Mouse (Mus musculus): ENCODE measurements around the gene Usp50. TPM values are rescaled to one million over a fixed set of nuclear protein-coding genes. Genes with fewer than 3 reads are reported as not detected.
A peak's percentile ranks its signal among the peaks of the same experiment; 100 is the strongest.

Gene Usp50
- total RNA-seq, 2 experiments from 2014 or later = 0.64 to 0.79 TPM

DNA sequence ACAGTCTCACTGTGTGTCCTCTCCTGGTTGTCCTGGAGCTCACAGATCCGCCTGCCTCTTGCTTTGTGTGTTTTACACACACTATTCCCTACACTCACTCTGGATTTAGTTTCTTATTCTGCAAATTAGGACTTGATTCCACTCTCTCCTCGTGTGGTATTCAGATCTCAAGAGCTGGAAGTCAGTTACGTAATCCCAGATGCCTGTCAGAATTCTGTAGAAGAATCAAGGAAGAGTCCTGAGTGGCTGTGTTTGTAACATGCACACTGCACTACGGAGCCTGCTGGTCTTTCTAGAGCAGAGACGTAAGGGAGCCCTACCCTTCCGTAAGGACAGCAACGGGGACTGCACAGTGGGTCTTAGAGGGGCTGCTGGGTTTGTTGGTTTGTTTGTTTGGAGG lies 23.9 kb downstream of the Usp50 start:
- no peak for DNase-seq (ENCODE audit: low spot score in 2 of 2)
- intact Hi-C loops (cut with DNase I) = loop anchor here (10.0 kb wide), 1 partner anchor 75 kb away; no protein-coding TSS in a partner anchor

DNA sequence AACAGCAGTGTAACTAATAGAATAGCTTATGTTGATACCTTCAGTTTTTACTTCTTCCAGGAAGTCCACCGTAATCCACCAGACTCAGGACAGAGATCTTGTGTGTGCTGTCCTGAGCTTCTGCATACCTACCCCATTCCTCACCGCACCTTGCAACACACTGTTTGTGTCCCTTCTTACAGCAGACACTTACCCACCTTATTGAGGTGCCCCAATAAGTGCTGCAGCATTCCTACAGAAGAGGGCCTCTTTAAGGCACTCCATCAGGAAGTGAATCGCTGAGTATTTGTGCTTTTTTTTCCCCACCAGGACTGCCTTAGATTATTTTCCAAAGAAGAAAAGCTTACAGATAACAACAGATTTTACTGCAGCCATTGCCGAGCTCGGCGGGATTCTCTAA lies 27.6 kb downstream of the Usp50 start:
- intact Hi-C loops (cut with DNase I) = loop anchor here (10.0 kb wide), 1 partner anchor 79 kb away; no protein-coding TSS in a partner anchor
- no peak for DNase-seq (ENCODE audit: low spot score in 2 of 2)

DNA sequence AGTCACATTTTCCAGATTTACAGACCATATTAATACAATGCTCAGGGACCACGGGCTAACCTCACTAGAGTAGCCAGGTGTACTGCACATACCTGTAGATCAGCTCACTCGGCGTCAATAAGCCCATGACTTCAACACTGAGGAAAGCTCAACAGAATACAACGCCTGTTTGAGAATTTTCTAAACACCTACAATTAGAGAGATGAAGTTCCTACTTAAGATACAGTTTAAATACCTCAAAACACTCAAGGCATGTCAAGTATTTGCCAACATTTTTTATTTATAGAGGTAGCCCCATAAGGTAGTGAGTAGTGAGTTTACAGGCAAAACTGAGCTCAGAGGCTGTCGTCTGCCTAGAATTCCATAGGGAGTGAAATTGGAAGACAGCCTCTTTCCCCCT lies 39.9 kb downstream of the Usp50 start:
- intact Hi-C loops (cut with DNase I) = loop anchor here (10.0 kb wide), 2 partner anchors 181 to 471 kb away; no protein-coding TSS in a partner anchor

DNA sequence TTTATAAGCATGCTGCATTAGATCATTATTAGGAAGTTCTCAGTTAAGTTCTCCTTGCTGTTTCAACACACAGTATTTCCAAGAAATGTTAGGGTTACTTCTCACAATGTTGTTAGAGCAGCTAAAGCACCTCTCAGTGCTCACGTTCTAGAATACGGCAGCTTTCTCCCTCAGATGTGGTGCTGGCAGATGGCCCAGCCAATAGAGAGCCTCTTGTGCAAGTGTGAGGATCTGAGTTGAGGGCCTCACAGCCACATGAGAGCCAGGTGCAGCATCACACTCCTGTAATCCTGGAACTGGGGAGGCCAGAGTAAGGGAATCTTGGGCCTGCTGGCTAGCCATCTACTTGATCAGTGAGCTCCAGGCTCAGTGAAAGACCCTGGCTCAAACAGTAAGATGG lies 43.0 kb downstream of the Usp50 start:
- DNase-seq (ENCODE audit: low spot score in 2 of 2) = no peak
- intact Hi-C loops (cut with DNase I) = loop anchor here (10.0 kb wide), 2 partner anchors 184 to 474 kb away; no protein-coding TSS in a partner anchor

More for the DNA sequence above, 39.9 kb downstream of the Usp50 start:
- no peak for DNase-seq (ENCODE audit: low spot score in 2 of 2)

DNA sequence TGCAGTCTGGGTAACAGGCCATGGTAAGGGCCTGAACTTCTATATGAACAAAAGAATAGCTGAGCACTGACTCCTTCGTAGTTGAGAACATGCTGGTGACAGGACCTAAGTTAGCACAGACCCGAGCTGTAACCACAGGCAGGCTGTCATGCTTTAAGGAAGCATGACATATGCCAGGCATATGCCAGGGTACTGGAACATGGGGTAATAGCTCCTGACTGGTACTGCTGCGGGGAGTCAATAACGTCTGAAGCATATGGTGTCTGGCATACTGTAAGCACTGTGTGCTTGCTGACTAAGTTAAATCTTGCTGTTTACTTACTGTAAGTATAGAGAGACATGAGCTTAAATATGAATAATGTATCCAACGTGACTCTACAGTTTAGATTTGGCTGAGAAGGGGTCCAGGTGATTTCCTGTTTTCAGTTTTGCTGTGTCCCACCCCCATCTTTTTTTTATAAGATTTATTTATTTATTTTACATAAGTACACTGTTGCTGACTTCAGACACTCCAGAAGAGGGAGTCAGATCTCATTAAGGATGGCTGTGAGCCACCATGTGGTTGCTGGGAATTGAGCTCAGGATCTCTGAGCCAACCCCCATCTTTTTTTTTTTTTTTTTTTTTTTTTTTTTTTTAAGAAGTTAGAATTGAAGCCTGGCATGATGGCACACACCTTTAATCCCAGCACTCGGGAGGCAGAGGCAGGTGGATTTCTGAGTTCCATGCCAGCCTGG lies 47.8 kb downstream of the Usp50 start:
- DNase-seq (ENCODE audit: low spot score in 2 of 2) = no peak
- intact Hi-C loops (cut with DNase I) = loop anchor here (10.0 kb wide), 1 partner anchor 259 kb away; no protein-coding TSS in a partner anchor

DNA sequence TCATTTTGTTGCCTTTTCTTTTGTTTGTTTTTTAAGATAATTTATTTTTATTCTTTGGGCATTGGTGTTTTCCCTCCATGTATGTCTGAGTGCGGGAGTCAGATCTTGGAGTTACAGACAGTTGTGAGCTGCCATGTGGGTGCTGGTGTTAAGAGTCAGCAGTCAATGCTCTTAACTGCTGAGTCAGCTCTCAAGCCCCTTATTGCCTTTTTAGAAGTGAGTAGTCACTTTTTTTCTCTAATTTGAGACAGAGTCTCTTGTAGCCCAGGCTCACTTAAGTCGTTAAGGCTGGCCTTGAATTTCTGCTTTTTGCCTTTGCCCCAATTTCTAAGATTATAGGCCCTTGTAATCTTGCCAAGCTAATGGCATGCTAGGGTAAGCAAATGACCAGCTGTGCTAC lies 52.8 kb downstream of the Usp50 start:
- intact Hi-C loops (cut with DNase I) = loop anchor here (10.0 kb wide), 1 partner anchor 264 kb away; no protein-coding TSS in a partner anchor
- no peak for DNase-seq (ENCODE audit: low spot score in 2 of 2)

DNA sequence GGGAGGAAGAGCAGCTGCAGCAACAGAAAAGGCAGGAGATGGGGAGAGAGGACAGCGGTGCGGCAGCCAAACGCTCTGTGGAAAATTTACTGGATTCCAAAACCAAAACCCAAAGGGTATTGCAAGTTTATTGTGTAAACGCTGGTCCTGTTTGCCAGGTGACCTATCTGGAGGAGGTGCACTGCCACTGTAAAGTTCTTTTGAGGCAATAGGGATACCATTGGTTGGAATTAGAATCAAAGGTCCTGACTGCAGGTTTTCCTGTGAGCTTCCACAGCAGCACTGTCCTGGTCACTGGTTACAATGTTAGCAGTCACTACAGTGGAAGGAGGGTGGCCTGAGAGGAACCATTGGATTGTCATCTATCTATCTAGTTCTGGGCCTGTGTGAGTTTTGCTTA lies 54.1 kb downstream of the Usp50 start:
- intact Hi-C loops (cut with DNase I) = no loop called here
- DNase-seq (ENCODE audit: low spot score in 2 of 2) = no peak

DNA sequence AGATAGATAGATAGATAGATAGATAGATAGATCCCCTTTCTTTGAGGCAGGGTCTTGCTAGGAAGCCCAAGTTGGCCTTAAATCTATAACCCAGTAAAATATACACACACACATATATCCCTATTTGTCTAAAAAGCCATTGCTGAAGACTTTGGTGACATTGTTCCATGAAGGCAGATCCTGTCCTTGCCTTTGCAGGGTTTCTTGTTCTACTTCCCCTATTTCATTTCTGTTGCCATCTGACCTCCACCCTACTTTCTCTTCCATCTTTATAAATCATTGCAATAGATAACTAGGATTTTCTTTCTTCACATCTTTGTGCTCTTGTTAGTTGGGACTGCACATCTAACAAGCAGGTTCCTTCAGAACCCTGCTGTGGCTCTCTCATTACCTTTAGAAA lies 70.3 kb downstream of the Usp50 start:
- intact Hi-C loops (cut with DNase I) = no loop called here
- DNase-seq (ENCODE audit: low spot score in 2 of 2) = no peak

DNA sequence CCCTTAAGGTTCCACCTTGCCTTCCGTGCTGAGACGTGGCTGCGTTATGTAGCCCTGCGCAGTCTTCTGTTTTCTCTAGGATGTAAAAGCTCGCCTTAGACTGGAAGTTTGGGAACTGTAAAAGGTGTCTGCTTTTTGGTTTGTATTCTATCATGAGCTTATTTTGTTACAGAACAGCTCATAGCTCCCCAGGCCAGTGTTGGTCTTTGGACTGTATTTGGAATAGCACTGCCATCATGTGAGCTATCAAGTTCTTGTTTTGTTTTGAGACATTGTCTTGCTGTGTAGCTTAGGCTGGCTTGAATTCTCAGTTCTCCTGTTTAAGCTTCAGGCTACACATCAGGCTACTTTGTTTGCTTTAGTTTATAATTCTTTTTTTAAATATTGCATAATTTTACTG lies 70.7 kb downstream of the Usp50 start:
- no peak for DNase-seq (ENCODE audit: low spot score in 2 of 2)
- intact Hi-C loops (cut with DNase I) = no loop called here

DNA sequence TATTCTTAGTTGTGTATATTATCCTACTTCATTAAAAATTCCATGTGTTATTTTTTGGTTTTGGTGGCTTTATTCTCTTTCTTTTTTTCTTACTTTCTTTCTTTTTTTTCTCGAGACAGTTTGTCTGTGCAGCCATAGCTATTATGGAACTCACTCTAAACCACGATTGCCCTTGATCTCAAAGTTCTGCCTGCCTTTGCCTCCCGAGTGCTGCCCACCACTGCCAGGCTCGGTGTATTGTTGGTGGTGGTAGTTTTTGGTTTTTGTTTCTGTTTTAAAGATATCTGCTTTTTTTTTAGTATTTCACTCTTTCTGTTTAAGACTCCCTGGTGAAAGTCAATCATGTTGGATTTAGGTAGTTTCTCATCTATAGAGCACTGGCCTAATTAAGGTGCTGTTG lies 74.9 kb downstream of the Usp50 start:
- no peak for DNase-seq (ENCODE audit: low spot score in 2 of 2)
- intact Hi-C loops (cut with DNase I) = no loop called here

DNA sequence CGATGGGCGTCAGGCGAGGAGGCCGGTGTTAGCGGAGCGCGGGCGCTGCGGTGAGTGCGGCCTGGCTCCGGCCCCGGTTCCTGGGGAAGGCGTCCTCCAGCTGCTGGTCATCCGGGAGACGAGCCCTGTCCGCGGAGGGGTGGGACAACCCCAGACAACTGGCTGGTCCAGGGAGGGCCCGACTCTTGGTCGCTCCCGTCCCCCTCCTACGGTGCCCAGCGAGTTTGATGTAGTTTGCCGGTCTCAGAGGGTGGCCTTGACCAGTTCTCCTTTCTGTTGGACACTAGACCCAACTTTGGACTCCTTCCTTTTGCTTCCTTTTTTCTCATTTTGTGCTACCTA lies 75.9 kb downstream of the Usp50 start:
- DNase-seq (ENCODE audit: low spot score in 2 of 2) = no peak
- intact Hi-C loops (cut with DNase I) = loop anchor here (1.0 kb wide), 2 partner anchors 32 to 849 kb away; no protein-coding TSS in a partner anchor

DNA sequence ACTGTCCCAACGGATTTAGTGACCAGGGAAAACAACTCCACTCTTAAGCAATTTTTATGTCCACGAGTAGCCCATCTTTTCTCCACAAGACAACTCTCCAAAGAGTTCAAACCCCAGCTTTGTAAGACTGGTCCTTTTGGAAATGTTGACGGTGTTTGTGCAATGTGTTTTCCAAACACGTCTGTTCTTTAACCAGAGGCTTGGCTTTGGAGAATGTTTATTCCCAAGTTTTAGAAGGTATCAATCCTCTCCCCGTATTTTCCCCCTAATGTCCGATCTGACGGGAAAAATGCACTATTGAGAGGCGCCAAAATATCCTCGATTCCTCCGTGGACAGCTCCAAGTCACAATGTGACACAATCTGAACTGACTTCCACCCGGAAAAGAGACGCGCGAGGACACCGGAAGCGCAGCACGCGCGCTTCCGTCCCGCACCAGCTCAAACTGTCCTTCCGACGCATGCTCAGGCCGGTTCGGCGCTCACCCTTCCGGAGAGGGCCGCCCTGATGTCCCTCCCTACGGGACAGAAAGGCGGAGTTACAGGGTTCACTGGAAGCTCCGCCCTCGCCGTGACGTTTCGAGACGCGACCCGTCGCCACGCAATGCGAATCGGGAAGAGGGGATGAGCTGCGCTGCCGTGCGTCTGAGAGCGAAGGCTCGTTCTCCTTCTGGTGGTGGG lies 76.4 kb downstream of the Usp50 start, which contains the start of gene Usp8:
Usp8 (plus strand) TSS at position 570 of the 679 bp plus-strand sequence.
- intact Hi-C loops (cut with DNase I) = loop anchor here (1.0 kb wide), 2 partner anchors 32 to 849 kb away; no protein-coding TSS in a partner anchor
- peak; percentile 98 for DNase-seq (ENCODE audit: low spot score in 2 of 2)

DNA sequence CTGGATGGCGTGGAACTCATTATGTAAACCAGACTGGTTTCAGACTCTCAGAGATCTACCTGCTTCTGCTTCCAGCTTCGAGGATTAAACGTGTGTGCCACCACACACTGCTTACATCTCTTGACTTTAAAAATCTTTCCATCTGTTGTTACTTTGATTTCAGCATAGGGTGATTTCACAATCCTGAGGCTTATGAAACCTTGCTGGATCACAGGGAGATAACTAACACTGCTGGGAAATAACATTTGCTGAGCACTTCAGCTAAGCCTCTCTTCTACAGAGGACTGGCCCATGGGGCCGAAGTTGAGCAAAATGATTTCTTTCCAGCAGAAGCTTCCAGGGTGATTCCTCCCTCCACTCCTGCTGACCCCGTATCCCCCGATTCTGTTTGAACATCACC lies 88.0 kb downstream of the Usp50 start:
- intact Hi-C loops (cut with DNase I) = no loop called here
- no peak for DNase-seq (ENCODE audit: low spot score in 2 of 2)

DNA sequence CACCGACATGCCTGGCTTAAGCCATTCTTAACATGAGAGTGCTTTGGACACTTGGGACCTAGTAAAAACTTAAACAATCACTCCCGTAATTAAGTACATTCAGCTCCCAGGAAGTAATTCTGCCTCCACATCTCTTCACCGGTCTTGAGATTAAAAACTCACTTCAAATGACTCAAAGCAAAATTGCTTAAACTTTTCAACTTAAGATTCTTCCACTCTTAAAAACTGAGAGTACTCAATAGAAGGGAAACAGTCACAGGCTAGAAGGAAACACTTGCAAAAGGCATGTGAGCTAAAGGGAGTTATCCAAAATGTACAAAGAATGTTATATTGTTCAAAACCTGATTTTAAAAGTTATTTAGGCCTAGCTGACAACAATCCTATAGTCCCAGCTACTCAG lies 92.0 kb downstream of the Usp50 start:
- intact Hi-C loops (cut with DNase I) = no loop called here
- DNase-seq (ENCODE audit: low spot score in 2 of 2) = no peak

DNA sequence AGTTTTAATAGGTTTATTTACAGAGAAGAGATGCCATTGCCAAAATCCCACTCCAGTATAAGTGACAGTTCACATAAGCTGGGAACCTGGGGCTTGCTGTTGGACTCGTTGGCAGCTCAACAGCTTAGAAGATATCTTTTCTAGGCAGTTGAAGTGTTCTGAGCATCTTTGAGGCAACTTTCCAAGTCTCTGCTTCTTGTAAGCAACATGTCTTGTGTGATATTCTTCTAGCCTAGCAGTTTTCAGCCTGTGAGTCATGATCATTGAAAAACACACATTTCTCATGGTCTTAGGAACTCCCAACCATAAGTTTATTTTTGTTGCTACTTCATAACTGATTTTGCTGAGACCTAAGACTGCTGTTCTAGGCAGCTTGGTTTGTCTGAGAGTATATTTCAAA lies 100.3 kb downstream of the Usp50 start:
- DNase-seq (ENCODE audit: low spot score in 2 of 2) = no peak
- intact Hi-C loops (cut with DNase I) = no loop called here

DNA sequence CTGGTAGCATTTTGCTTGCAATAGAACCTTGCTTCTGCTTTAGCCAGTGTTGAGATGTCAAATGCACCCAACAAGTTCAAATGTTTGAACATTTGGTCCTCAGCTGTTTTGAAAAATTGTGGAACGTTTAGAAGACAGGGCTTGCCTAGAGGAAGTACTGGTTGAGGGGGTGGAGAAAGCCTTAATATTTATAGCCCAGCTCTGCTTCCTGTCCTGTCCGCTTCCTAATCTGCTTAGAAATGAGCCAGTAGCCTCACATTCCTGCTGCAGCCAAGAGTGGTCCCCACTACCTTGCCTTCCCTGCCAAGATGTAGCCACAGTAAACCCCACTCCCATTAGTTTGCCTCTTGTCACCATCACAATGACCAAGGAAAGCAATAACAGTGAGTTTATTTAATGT lies 100.9 kb downstream of the Usp50 start:
- intact Hi-C loops (cut with DNase I) = no loop called here
- no peak for DNase-seq (ENCODE audit: low spot score in 2 of 2)

DNA sequence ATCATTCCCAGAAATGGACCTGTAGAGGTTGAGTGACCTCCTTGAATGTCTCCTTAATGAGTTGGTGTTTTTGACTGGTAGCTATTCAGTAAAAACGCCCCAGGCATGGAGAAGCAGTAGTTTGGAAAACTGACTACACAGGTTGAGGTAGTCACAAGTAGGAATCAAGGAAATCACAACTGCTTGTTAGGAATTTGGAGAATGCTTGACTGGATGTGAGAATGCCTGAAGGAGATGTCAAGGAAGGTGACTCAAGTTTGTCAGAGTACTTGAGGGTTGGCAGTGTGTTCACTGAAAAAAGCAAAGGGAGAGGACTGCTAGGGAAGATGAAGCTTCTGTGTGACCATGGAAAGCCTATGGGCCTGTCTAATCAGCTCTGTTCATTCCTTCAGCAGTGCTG lies 105.9 kb downstream of the Usp50 start:
- intact Hi-C loops (cut with DNase I) = no loop called here

DNA sequence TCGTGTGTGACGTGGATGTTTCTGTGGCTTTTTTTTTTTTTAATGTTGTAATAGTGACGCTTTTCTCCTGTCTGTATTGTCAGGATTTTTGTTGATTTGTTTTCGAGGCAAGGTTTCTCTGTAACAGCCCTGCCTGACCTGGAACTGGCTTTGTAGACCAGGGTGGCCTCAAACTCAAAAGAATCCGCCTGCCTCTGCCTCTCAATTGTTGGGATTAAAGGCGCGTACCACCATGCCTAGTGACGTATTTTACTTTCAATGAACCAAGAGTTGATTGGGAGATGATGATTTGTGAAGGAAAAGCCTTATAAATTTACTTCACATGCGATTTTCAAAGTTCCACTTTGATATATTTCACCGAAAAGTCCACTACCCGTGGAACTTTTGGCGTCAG lies 107.2 kb downstream of the Usp50 start, which contains the start of gene Gabpb1:
Gabpb1 (minus strand) TSS at position 216 of the 394 bp plus-strand sequence.
- intact Hi-C loops (cut with DNase I) = no loop called here
- no peak for DNase-seq (ENCODE audit: low spot score in 2 of 2)

More for the DNA sequence above, 105.9 kb downstream of the Usp50 start:
- no peak for DNase-seq (ENCODE audit: low spot score in 2 of 2)

DNA sequence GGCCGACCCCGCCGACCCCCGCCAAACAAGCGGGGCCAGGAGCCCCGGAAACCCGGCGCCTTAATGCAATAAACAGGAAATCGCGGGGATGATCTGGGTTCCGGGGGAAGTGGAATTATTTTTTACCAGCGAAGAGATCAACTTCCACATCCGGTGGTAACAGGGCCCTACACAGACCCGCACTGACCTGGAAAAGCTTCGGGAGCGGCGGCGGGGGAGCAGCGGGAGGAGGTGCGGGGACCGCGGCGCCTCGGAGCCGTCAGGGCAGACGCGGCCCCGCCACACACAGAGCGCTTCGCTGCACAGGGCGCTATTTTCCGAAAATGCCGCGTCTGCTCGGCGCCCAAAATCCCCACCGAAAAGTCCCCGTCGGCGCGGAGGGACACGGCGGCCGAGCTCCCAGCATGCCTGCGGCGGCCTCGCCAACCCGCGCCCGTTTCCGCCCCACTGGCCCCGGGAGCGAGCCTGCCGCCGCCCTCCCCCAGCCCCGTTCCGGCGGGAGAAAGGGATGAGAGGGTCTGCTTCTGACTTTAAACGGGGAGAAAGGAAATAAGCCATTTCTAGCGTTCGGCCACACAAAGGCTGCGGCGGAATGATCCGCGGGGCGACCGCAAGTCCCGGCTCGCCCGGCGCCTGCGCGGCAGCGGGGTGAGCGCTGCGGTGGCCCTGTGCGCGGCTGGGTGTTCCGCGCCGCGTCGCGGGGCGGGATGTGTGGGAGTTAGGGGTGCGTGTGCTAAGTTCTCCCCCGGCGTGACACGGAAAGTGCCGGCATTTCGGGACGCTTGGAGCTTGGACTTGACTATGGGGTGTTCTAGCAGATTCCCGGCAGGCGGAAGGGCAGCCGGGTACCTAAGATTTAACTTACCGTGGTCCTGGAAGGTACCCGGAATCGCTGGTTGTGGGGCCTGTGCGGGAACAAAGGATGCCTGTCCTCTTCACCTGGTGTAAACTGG lies 107.8 kb downstream of the Usp50 start:
- DNase-seq (ENCODE audit: low spot score in 2 of 2) = peak; percentile 91 to 94
- intact Hi-C loops (cut with DNase I) = loop anchor here (1.0 kb wide), 1 partner anchor 32 kb away; the partner anchor contains the start of gene Usp8
